Mouse (Mus musculus): Measurements from ENCODE around the gene Ppp1r3e. TPM values are rescaled to one million over a fixed set of nuclear protein-coding genes. Genes with fewer than 3 reads are reported as not detected.

Gene Ppp1r3e
- polyA plus RNA-seq, 1 experiment from 2014 or later = 2.5 TPM

DNA sequence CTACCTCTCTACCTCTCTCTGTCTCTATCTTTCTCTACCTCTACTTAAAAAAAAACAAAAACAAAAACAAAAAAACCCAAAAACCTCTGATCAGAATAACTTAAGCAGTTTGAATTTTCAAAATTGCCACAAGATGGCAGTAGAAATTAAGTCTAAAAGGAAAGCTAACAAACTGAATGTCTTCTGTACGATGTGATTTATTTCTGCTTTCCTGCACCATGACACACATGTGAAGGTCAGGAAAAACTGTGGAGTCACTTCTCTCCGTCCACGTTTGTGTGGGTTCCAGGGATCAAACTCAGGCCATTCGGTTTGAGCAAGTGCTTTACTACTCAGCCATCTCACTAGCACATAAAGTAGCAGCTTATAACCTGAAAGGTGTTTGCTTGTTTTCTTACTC, 33.9 kb downstream of the Ppp1r3e start:
- DNase-seq (ENCODE audit: low spot score) = peak; percentile 86
- Histone ChIP-seq H3K4me2 (ENCODE audit: low read length) (no peak overlapping the region), H3K4me1 (ENCODE audit: control insufficient read depth, insufficient read depth, low read length) (no peaks in the 10 kb centered on the region), H3K27me3 (replicated peaks; ENCODE audit: control insufficient read depth, insufficient read depth, low read length) (no peaks in the 10 kb centered on the region), H3K9me3 (replicated peaks; ENCODE audit: control insufficient read depth, low read length) (no peaks in the 10 kb centered on the region), H3K27ac (ENCODE audit: low read depth, low read length) (no peak overlapping the region), H3K36me3 (ENCODE audit: control insufficient read depth, insufficient read depth, low read length) (no peaks in the 10 kb centered on the region), H3K9ac (ENCODE audit: low read length) (no peak overlapping the region), H3K4me3 (ENCODE audit: low read depth, low read length) (no peak overlapping the region)
- 7% methylated on average over 4 of the region's 4 CpGs for WGBS
- ATAC-seq = 0 out of 2 replicates have a peak, but pooled peaks have one; percentile 29

DNA sequence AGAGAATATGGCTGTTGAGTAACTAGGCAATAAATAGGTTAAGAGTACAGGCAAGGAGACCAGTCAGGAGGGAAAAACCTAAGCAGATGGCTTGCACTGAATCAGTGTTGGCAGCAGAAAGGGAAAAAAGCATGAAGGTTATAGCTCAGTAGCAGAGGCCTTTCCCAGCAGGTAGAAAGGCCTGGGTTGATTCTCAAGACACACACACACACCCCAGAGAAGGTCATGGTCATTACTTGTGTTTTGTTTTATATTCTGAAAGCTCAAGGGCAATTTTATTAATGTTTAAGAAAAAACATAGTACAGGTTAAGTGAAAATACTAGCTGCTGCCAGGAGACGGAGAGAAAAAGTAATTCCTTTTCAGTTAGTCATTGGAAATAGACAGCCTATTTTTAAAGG, 53.6 kb downstream of the Ppp1r3e start:
- no peaks in the 10 kb centered on the region for H3K9me3 ChIP-seq (replicated peaks; ENCODE audit: control insufficient read depth, low read length)
- 77% methylated on average over 1 of the region's 1 CpGs for whole genome bisulfite sequencing

More for the DNA sequence above, 53.6 kb downstream of the Ppp1r3e start:
- no peaks in the 10 kb centered on the region for H3K36me3 ChIP-seq (ENCODE audit: control insufficient read depth, insufficient read depth, low read length)
- no peaks in the 10 kb centered on the region for H3K4me1 ChIP-seq (ENCODE audit: control insufficient read depth, insufficient read depth, low read length)
- DNase-seq (ENCODE audit: low spot score) (no peak), ATAC-seq (no peak)
- no peak overlapping the region for H3K27ac ChIP-seq (ENCODE audit: low read depth, low read length)
- H3K27me3 ChIP-seq (replicated peaks; ENCODE audit: control insufficient read depth, insufficient read depth, low read length) = no peaks in the 10 kb centered on the region
- no peak overlapping the region for H3K4me2 ChIP-seq (ENCODE audit: low read length)
- no peak overlapping the region for H3K9ac ChIP-seq (ENCODE audit: low read length)
- H3K4me3 ChIP-seq (ENCODE audit: low read depth, low read length) = no peak overlapping the region

Other genes with a start within 250 kb of the Ppp1r3e start
- not detected in 2 replicates for gene Gm17606, start 236.6 kb downstream of the Ppp1r3e start, polyA plus RNA-seq (2014; fragmentation: Nextera tagmentation; extraction: Ambion mirVana)
- 4.8 and 5.7 TPM in 2 replicates for gene Cdh24, start 236.2 kb downstream of the Ppp1r3e start, polyA plus RNA-seq (2014; fragmentation: Nextera tagmentation; extraction: Ambion mirVana)
- 89.3 and 91.5 TPM in 2 replicates for gene 1700123O20Rik, start 191.3 kb downstream of the Ppp1r3e start, polyA plus RNA-seq (2014; fragmentation: Nextera tagmentation; extraction: Ambion mirVana)
- gene Acin1, start 190.6 kb downstream of the Ppp1r3e start, polyA plus RNA-seq (2014; fragmentation: Nextera tagmentation; extraction: Ambion mirVana) = 121 and 140 TPM in 2 replicates
- gene Gm29776, start 178.7 kb downstream of the Ppp1r3e start, polyA plus RNA-seq (2014; fragmentation: Nextera tagmentation; extraction: Ambion mirVana) = 0.14 and 0.15 TPM in 2 replicates
- gene Cebpe, start 165.4 kb downstream of the Ppp1r3e start, polyA plus RNA-seq (2014; fragmentation: Nextera tagmentation; extraction: Ambion mirVana) = not detected in 2 replicates
- gene Slc7a8, start 95.6 kb downstream of the Ppp1r3e start, polyA plus RNA-seq (2014; fragmentation: Nextera tagmentation; extraction: Ambion mirVana) = 6.9 and 9.8 TPM in 2 replicates
- gene Rnf212b, start 63.4 kb downstream of the Ppp1r3e start, polyA plus RNA-seq (2014; fragmentation: Nextera tagmentation; extraction: Ambion mirVana) = not detected in 2 replicates
- gene Homez, start 6.6 kb downstream of the Ppp1r3e start, polyA plus RNA-seq (2014; fragmentation: Nextera tagmentation; extraction: Ambion mirVana) = 9.3 and 11.7 TPM in 2 replicates
- 4.0 and 4.4 TPM in 2 replicates for gene Bcl2l2, start 5.8 kb upstream of the Ppp1r3e start, polyA plus RNA-seq (2014; fragmentation: Nextera tagmentation; extraction: Ambion mirVana)
- not detected in 2 replicates for gene Gm20521, start 5.9 kb upstream of the Ppp1r3e start, polyA plus RNA-seq (2014; fragmentation: Nextera tagmentation; extraction: Ambion mirVana)
- gene Pabpn1, start 14.9 kb upstream of the Ppp1r3e start, polyA plus RNA-seq (2014; fragmentation: Nextera tagmentation; extraction: Ambion mirVana) = 133 and 140 TPM in 2 replicates
- gene Slc22a17, start 35.6 kb upstream of the Ppp1r3e start, polyA plus RNA-seq (2014; fragmentation: Nextera tagmentation; extraction: Ambion mirVana) = 76.1 and 82.9 TPM in 2 replicates
- 26.9 and 27.7 TPM in 2 replicates for gene Efs, start 48.6 kb upstream of the Ppp1r3e start, polyA plus RNA-seq (2014; fragmentation: Nextera tagmentation; extraction: Ambion mirVana)
- gene Il25, start 55.1 kb upstream of the Ppp1r3e start, polyA plus RNA-seq (2014; fragmentation: Nextera tagmentation; extraction: Ambion mirVana) = 0.38 and 0.48 TPM in 2 replicates
- gene Cmtm5, start 58.7 kb upstream of the Ppp1r3e start, polyA plus RNA-seq (2014; fragmentation: Nextera tagmentation; extraction: Ambion mirVana) = 2.8 and 3.5 TPM in 2 replicates
- gene Myh6, start 89.4 kb upstream of the Ppp1r3e start, polyA plus RNA-seq (2014; fragmentation: Nextera tagmentation; extraction: Ambion mirVana) = 0.91 and 1.2 TPM in 2 replicates
- gene Gm17428, start 99.4 kb upstream of the Ppp1r3e start, polyA plus RNA-seq (2014; fragmentation: Nextera tagmentation; extraction: Ambion mirVana) = not detected in 2 replicates
- gene Myh7, start 117.1 kb upstream of the Ppp1r3e start, polyA plus RNA-seq (2014; fragmentation: Nextera tagmentation; extraction: Ambion mirVana) = 5.4 and 6.5 TPM in 2 replicates
- gene Ngdn, start 137.9 kb upstream of the Ppp1r3e start, polyA plus RNA-seq (2014; fragmentation: Nextera tagmentation; extraction: Ambion mirVana) = 64.1 and 72.0 TPM in 2 replicates
- 8.5 and 12.0 TPM in 2 replicates for gene Zfhx2, start 214.8 kb upstream of the Ppp1r3e start, polyA plus RNA-seq (2014; fragmentation: Nextera tagmentation; extraction: Ambion mirVana)
- gene Thtpa, start 217.2 kb upstream of the Ppp1r3e start, polyA plus RNA-seq (2014; fragmentation: Nextera tagmentation; extraction: Ambion mirVana) = 44.4 and 47.2 TPM in 2 replicates
- 8.1 and 9.2 TPM in 2 replicates for gene Ap1g2, start 229.0 kb upstream of the Ppp1r3e start, polyA plus RNA-seq (2014; fragmentation: Nextera tagmentation; extraction: Ambion mirVana)
- gene Jph4, start 239.4 kb upstream of the Ppp1r3e start, polyA plus RNA-seq (2014; fragmentation: Nextera tagmentation; extraction: Ambion mirVana) = 24.1 and 28.9 TPM in 2 replicates